Mouse (Mus musculus) thymus, adult 2 months (tissue): Measurements from ENCODE around the gene Gdpd1. TPM values are rescaled to one million over a fixed set of nuclear protein-coding genes. Genes with fewer than 3 reads are reported as not detected.

Source experiments
- DNase-seq: peaks from one replicate; pipeline ENCODE4 v3.0.0; 2021
- H3K27ac ChIP-seq: fragments of 200-500 bp; 2 replicates; pipeline ENCODE4 v1.5.1; 2012; ENCODE audit warnings: low read length, control low read depth; ENCODE audit not compliant: control insufficient read depth, insufficient read depth
- H3K27me3 ChIP-seq: fragments of 200-500 bp; 2 replicates; pipeline ENCODE4 v1.6.1; 2012; ENCODE audit warnings: mild to moderate bottlenecking, low read length, moderate library complexity, mixed read lengths; ENCODE audit not compliant: control insufficient read depth, insufficient read depth
- H3K36me3 ChIP-seq: fragments of 200-500 bp; 2 replicates; pipeline ENCODE4 v1.6.1; 2012; ENCODE audit warnings: mild to moderate bottlenecking, low read length, moderate library complexity; ENCODE audit not compliant: control insufficient read depth, insufficient read depth
- H3K4me1 ChIP-seq: fragments of 200-500 bp; replicated peaks from 2 replicates; pipeline ENCODE4 v1.6.1; 2012; ENCODE audit warnings: low read length; ENCODE audit not compliant: control insufficient read depth, insufficient read depth
- H3K4me3 ChIP-seq: fragments of 200-500 bp; 2 replicates; pipeline ENCODE4 v1.5.1; 2012; ENCODE audit warnings: mild to moderate bottlenecking, low read length, control low read depth, moderate library complexity; ENCODE audit not compliant: control insufficient read depth, insufficient read depth
- CTCF ChIP-seq: fragments of 200-500 bp; IDR thresholded peaks from 2 replicates; pipeline ENCODE4 v1.5.1; 2012; ENCODE audit warnings: mild to moderate bottlenecking, control low read depth, low read length, moderate library complexity, borderline replicate concordance; ENCODE audit not compliant: control insufficient read depth, poor library complexity, insufficient read depth; ENCODE audit errors: extremely low read depth
- POLR2A ChIP-seq: fragments of 200-500 bp; IDR thresholded peaks from 2 replicates; pipeline ENCODE4 v1.6.1; 2012; ENCODE audit warnings: mild to moderate bottlenecking, low read length, control low read depth, moderate library complexity; ENCODE audit not compliant: control insufficient read depth, poor library complexity, insufficient read depth; ENCODE audit errors: extremely low read depth
- WGBS: fragments of 180-500 bp; shearing (Covaris S2); methylation state at CpG from one replicate; pipeline ENCODE4 v1.1.7; 2018; 5-methylcytosine and 5-hydroxymethylcytosine counted together
- polyA plus RNA-seq: library from polyadenylated mRNA; depleted of rRNA; stranded (reverse); fragments of >200 nt; gene quantifications from 2 replicates; pipeline ENCODE4 v1.2.3, GENCODE M21; 2012

Gdpd1 gene
- polyA plus RNA-seq, 1 experiment, result 6.6 TPM

GRCm38 (mm10) chr11:87019431-87019830 lies 54.4 kb downstream of the Gdpd1 start:
- DNase-seq, result no peak
- H3K36me3 ChIP-seq, result no peaks in the 10 kb centered on the region
- TF ChIP-seq POLR2A, result no peak
- no peak for TF ChIP-seq CTCF
- WGBS, result 95% methylated on average over 8 of the region's 8 CpGs
- H3K4me3 ChIP-seq, result no peak overlapping the region
- no peaks in the 10 kb centered on the region for H3K27me3 ChIP-seq
- H3K27ac ChIP-seq, result no peak overlapping the region
- H3K4me1 ChIP-seq, result no peaks in the 10 kb centered on the region

DNA sequence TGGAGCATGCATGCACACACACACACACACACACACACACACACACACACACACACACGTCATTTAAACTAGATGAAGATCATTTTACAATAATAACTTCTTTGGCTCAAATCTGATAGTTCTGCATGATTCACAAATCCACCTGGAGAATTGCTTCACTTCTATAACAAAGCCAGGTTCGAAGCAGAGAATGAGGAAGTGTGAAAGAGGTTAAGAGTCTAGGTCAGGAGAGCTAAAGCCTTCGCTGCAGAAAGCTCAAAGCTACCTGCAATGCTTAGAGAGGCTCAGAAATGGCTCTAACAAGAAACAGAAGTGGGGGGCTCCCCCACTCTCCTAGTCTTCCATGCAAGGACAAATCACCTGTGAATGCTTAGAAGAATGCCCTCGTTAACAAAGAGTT lies 55.8 kb downstream of the Gdpd1 start:
- Histone ChIP-seq H3K4me3 (no peak overlapping the region), H3K27ac (no peak overlapping the region), H3K36me3 (no peaks in the 10 kb centered on the region), H3K4me1 (no peaks in the 10 kb centered on the region), H3K27me3 (no peaks in the 10 kb centered on the region)
- no peak for DNase-seq
- 70% methylated on average over 4 of the region's 4 CpGs for WGBS
- TF ChIP-seq POLR2A, result no peak
- no peak for TF ChIP-seq CTCF

- H3K4me3 ChIP-seq, result no peak overlapping the region
- H3K4me1 ChIP-seq, result no peaks in the 10 kb centered on the region
- H3K27me3 ChIP-seq, result no peaks in the 10 kb centered on the region
- no peak for TF ChIP-seq CTCF
- no peak for TF ChIP-seq POLR2A
- no peak for DNase-seq
- no peaks in the 10 kb centered on the region for H3K36me3 ChIP-seq
- WGBS, result 79% methylated on average over 3 of the region's 3 CpGs
- no peak overlapping the region for H3K27ac ChIP-seq
Observed at GRCm38 (mm10) chr11:87015691-87016090, 58.2 kb downstream of the Gdpd1 start.

- Histone ChIP-seq H3K27ac (no peak overlapping the region), H3K4me1 (no peaks in the 10 kb centered on the region), H3K4me3 (no peak overlapping the region), H3K27me3 (no peaks in the 10 kb centered on the region), H3K36me3 (no peaks in the 10 kb centered on the region)
- DNase-seq, result peak; percentile 35
- TF ChIP-seq POLR2A, result no peak
- TF ChIP-seq CTCF, result no peak
- 26% methylated on average over 9 of the region's 9 CpGs for WGBS
Observed at GRCm38 (mm10) chr11:87010476-87010875, 63.4 kb downstream of the Gdpd1 start.

- DNase-seq, result no peak
- Histone ChIP-seq H3K4me1 (peaks cover 7% of the 10 kb centered on the region), H3K27me3 (no peaks in the 10 kb centered on the region), H3K27ac (no peak overlapping the region), H3K36me3 (no peaks in the 10 kb centered on the region), H3K4me3 (no peak overlapping the region)
- TF ChIP-seq CTCF (no peak), POLR2A (no peak)
- WGBS, result 96% methylated on average over 8 of the region's 8 CpGs
Observed at GRCm38 (mm10) chr11:87007371-87007770, 66.5 kb downstream of the Gdpd1 start.

GRCm38 (mm10) chr11:87004960-87005755 lies 68.7 kb downstream of the Gdpd1 start:
- H3K4me3 ChIP-seq, result no peak overlapping the region
- H3K36me3 ChIP-seq, result no peaks in the 10 kb centered on the region
- DNase-seq, result no peak
- H3K27ac ChIP-seq, result peak overlapping the region; percentile 9; the same call in 1 of the 2 replicates
- 66% methylated on average over 12 of the region's 12 CpGs for WGBS
- TF ChIP-seq POLR2A (no peak), CTCF (no peak)
- no peaks in the 10 kb centered on the region for H3K27me3 ChIP-seq
- peaks cover 11% of the 10 kb centered on the region for H3K4me1 ChIP-seq
